Mouse (Mus musculus): Measurements from ENCODE around the gene Mobp.

GRCm38 (mm10) chr9:120190891-120191290 is 41.4 kb downstream of the Mobp start:
- TF ChIP-seq CTCF (IDR thresholded peaks at IDR 0.05; ENCODE audit: borderline replicate concordance, insufficient read depth, low read length), result no peak
- TF ChIP-seq POLR2A (IDR thresholded peaks at IDR 0.05; ENCODE audit: low read depth, low read length), result no peak
